Mouse (Mus musculus): ENCODE results near the gene Pnpla2. TPM values are rescaled to one million over a fixed set of nuclear protein-coding genes. Genes with fewer than 3 reads are reported as not detected.

Pnpla2 gene
- polyA plus RNA-seq, 1 experiment from 2014 or later, result 17.6 TPM

DNA sequence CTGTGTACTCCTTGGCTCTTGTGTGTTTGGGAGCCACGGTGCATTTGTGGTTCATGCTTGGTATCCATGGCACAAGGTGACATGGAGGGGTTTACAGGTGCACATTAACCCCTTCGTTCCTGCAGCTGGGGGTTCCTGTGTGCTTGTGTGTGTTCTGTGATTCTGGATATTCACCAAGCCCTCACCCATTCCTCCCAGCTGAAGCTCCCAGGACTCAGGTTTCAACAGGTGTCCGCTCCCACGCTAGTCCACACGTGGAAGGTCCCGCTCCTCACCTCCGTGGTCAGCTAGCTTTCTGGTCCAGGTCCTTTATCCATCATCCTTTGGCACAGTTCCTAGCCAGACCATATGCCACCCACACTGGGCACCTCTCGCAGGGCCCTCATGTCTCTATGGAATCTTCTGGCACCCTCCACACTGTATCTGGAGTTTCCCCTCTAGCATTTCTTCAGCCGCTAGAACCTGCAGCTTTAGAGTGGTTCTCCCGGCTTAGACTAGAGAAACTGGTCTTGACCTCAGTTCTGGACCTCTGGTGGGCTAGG, 11.7 kb downstream of the Pnpla2 start:
- peaks cover 22% of the 10 kb centered on the region for H3K4me1 ChIP-seq (ENCODE audit: control insufficient read depth, insufficient read depth, low read length)
- H3K4me2 ChIP-seq (ENCODE audit: low read depth), result peak overlapping the region; percentile 68
- DNase-seq (ENCODE audit: low spot score), result no peak

GRCm38 (mm10) chr7:141467230-141468030, 12.4 kb downstream of the Pnpla2 start, which contains the start of gene Cd151:
Gene Cd151, plus strand, starts transcription at chr7:141467392.
- no peaks in the 10 kb centered on the region for H3K9me3 ChIP-seq (ENCODE audit: control insufficient read depth, low read length)
- DNase-seq (ENCODE audit: low spot score) (peak; percentile 90), ATAC-seq (ENCODE audit: insufficient read depth, low FRiP score, low TSS enrichment) (peak; percentile 66)
- H3K36me3 ChIP-seq (ENCODE audit: control insufficient read depth, insufficient read depth, low read length), result peaks cover 18% of the 10 kb centered on the region
- H3K9ac ChIP-seq (ENCODE audit: low read length), result peak within 1 kb of the TSS; percentile 86
- H3K27ac ChIP-seq (ENCODE audit: low read depth, low read length), result peak within 1 kb of the TSS; percentile 83
- H3K4me1 ChIP-seq (ENCODE audit: control insufficient read depth, insufficient read depth, low read length), result peaks cover 18% of the 10 kb centered on the region
- WGBS, result under 1% methylated on average over 52 of the region's 52 CpGs
- peak within 1 kb of the TSS; percentile 72 for H3K4me3 ChIP-seq (ENCODE audit: low read depth, low read length)
- peaks cover 43% of the 10 kb centered on the region for H3K27me3 ChIP-seq (ENCODE audit: control insufficient read depth, insufficient read depth, low read length)
- peak within 1 kb of the TSS; percentile 68 for H3K4me2 ChIP-seq (ENCODE audit: low read depth)

More for the DNA sequence above, 11.7 kb downstream of the Pnpla2 start:
- H3K27me3 ChIP-seq (ENCODE audit: control insufficient read depth, insufficient read depth, low read length), result peaks cover 50% of the 10 kb centered on the region
- H3K9ac ChIP-seq (ENCODE audit: low read length), result peak overlapping the region; percentile 86
- H3K27ac ChIP-seq (ENCODE audit: low read depth, low read length), result peak overlapping the region; percentile 83; the same call in 1 of the 2 replicates
- H3K36me3 ChIP-seq (ENCODE audit: control insufficient read depth, insufficient read depth, low read length), result peaks cover 15% of the 10 kb centered on the region
- WGBS, result 61% methylated on average over 10 of the region's 10 CpGs
- no peak for ATAC-seq (ENCODE audit: insufficient read depth, low FRiP score, low TSS enrichment)
- no peaks in the 10 kb centered on the region for H3K9me3 ChIP-seq (ENCODE audit: control insufficient read depth, low read length)
- H3K4me3 ChIP-seq (ENCODE audit: low read depth, low read length), result peak overlapping the region; percentile 72

DNA sequence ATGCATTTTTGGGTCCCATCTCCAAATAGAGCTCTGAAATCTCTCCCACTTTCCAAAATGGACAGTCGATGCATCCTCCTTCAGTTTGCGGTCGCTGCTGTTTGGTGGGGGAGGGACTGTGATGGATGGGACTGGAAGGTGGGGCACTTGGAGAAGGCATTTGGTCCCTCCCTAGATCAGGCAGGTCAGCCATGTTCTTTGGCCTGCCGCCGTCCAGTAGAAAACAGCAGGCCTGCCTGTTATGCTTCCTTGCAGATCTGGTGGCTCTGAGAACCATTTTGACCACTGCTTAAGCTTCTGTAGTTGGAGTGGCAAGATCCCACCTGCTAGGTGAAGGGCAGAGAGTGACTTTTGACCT, 13.1 kb downstream of the Pnpla2 start:
- ATAC-seq (ENCODE audit: insufficient read depth, low FRiP score, low TSS enrichment) (peak; percentile 20; the same call in 1 of the 2 replicates), DNase-seq (ENCODE audit: low spot score) (no peak)
- Histone ChIP-seq H3K4me1 (ENCODE audit: control insufficient read depth, insufficient read depth, low read length) (peaks cover 18% of the 10 kb centered on the region), H3K36me3 (ENCODE audit: control insufficient read depth, insufficient read depth, low read length) (peaks cover 20% of the 10 kb centered on the region), H3K4me3 (ENCODE audit: low read depth, low read length) (peak overlapping the region; percentile 72), H3K4me2 (ENCODE audit: low read depth) (peak overlapping the region; percentile 68), H3K9me3 (ENCODE audit: control insufficient read depth, low read length) (no peaks in the 10 kb centered on the region), H3K27me3 (ENCODE audit: control insufficient read depth, insufficient read depth, low read length) (peaks cover 36% of the 10 kb centered on the region), H3K27ac (ENCODE audit: low read depth, low read length) (peak overlapping the region; percentile 83), H3K9ac (ENCODE audit: low read length) (peak overlapping the region; percentile 86)
- 14% methylated on average over 5 of the region's 5 CpGs for WGBS

DNA sequence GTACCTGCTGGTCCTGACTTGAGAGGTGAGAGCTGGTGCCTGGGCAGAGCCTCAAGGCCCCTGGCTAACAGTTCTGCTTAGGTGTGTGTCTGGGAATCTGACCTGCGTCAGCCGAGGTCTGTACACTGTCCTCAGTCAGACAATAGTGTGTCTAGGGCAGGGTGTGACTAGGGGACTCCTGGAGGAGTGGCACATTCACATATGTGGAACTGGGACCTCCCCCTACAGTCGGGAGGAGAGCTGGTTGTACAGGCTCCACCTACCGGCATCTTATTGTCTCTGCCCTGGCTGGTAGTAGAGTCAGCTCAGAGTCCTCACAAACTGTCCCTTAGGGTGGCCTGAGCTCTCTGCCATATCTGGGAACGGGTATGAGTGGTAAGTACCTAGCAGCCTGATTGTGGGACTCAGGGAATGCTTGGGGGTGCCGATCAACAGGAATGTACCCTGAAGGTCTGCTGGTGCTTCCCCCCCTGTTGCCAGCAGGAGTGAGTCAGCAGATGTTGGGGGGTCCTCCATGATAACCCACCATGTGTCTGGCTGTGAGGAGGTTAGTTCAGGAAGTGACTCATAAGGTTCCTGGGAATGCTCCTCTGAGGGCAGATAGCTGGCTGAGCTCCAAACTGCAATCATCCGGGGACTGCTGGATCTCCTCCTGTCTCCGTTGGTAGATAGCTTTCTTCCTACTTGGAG, 13.7 kb downstream of the Pnpla2 start:
- 22% methylated on average over 8 of the region's 8 CpGs for WGBS
- H3K36me3 ChIP-seq (ENCODE audit: control insufficient read depth, insufficient read depth, low read length), result peaks cover 20% of the 10 kb centered on the region
- H3K4me1 ChIP-seq (ENCODE audit: control insufficient read depth, insufficient read depth, low read length), result peaks cover 21% of the 10 kb centered on the region

DNA sequence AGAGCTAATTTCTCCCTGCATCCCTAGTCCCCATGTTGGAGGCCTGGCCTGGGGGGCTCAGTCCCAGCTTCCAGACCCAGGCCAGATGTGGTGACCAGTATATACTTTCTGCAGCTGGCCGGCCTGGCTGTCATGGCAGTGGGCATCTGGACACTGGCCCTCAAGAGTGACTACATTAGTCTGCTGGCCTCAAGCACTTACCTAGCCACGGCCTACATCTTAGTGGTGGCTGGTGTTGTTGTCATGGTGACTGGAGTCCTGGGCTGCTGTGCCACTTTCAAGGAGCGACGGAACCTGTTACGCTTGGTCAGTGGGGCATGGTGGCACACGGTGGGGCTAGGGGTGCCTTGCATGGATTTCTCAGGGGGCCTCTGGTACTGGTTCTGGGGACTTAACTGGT, 14.4 kb downstream of the Pnpla2 start:
- ATAC-seq (ENCODE audit: insufficient read depth, low FRiP score, low TSS enrichment) (no peak), DNase-seq (ENCODE audit: low spot score) (no peak)
- Histone ChIP-seq H3K36me3 (ENCODE audit: control insufficient read depth, insufficient read depth, low read length) (peaks cover 20% of the 10 kb centered on the region), H3K27ac (ENCODE audit: low read depth, low read length) (no peak overlapping the region), H3K4me2 (ENCODE audit: low read depth) (peak overlapping the region; percentile 68), H3K4me3 (ENCODE audit: low read depth, low read length) (peak overlapping the region; percentile 72), H3K4me1 (ENCODE audit: control insufficient read depth, insufficient read depth, low read length) (peaks cover 26% of the 10 kb centered on the region), H3K9me3 (ENCODE audit: control insufficient read depth, low read length) (no peaks in the 10 kb centered on the region), H3K27me3 (ENCODE audit: control insufficient read depth, insufficient read depth, low read length) (peaks cover 24% of the 10 kb centered on the region), H3K9ac (ENCODE audit: low read length) (peak overlapping the region; percentile 50)
- WGBS, result 86% methylated on average over 6 of the region's 6 CpGs

More for the DNA sequence above, 13.7 kb downstream of the Pnpla2 start:
- Histone ChIP-seq H3K9ac (ENCODE audit: low read length) (peak overlapping the region; percentile 86), H3K27me3 (ENCODE audit: control insufficient read depth, insufficient read depth, low read length) (peaks cover 30% of the 10 kb centered on the region), H3K27ac (ENCODE audit: low read depth, low read length) (peak overlapping the region; percentile 83), H3K4me3 (ENCODE audit: low read depth, low read length) (peak overlapping the region; percentile 72), H3K4me2 (ENCODE audit: low read depth) (peak overlapping the region; percentile 68), H3K9me3 (ENCODE audit: control insufficient read depth, low read length) (no peaks in the 10 kb centered on the region)
- DNase-seq (ENCODE audit: low spot score) (peak; percentile 74), ATAC-seq (ENCODE audit: insufficient read depth, low FRiP score, low TSS enrichment) (peak; percentile 67)

DNA sequence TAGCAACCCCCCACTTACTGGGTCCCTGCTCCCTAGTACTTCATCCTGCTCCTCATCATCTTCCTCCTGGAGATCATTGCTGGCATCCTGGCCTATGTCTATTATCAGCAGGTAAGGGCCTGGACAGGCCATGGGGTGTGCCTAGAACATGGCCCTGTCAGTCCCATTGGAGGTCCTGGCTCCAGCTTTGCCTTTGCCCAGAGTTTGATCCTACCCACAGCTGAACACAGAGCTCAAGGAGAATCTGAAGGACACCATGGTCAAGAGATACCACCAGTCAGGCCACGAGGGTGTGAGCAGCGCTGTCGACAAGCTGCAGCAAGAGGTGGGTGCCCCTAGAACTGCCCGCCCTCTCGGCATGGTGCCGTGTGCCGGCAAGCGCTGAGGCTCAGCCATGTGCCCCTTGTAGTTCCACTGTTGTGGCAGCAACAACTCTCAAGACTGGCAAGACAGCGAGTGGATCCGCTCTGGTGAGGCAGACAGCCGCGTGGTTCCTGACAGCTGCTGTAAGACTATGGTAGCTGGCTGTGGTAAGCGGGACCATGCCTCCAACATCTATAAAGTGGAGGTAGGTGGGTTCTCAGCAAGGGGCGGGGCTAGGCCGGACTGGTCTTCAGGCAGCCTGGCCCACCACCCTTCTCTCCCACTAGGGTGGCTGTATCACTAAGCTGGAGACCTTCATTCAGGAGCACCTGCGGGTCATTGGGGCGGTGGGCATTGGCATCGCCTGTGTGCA, 15.1 kb downstream of the Pnpla2 start:
- WGBS, result 93% methylated on average over 18 of the region's 18 CpGs
- H3K9me3 ChIP-seq (ENCODE audit: control insufficient read depth, low read length), result no peaks in the 10 kb centered on the region
- peaks cover 28% of the 10 kb centered on the region for H3K4me1 ChIP-seq (ENCODE audit: control insufficient read depth, insufficient read depth, low read length)
- ATAC-seq (ENCODE audit: insufficient read depth, low FRiP score, low TSS enrichment) (no peak), DNase-seq (ENCODE audit: low spot score) (no peak)
- H3K27me3 ChIP-seq (ENCODE audit: control insufficient read depth, insufficient read depth, low read length), result peaks cover 16% of the 10 kb centered on the region
- H3K36me3 ChIP-seq (ENCODE audit: control insufficient read depth, insufficient read depth, low read length), result peaks cover 20% of the 10 kb centered on the region
- H3K4me2 ChIP-seq (ENCODE audit: low read depth), result no peak overlapping the region
- H3K4me3 ChIP-seq (ENCODE audit: low read depth, low read length), result no peak overlapping the region; the same call in 1 of the 2 replicates
- no peak overlapping the region for H3K9ac ChIP-seq (ENCODE audit: low read length)
- H3K27ac ChIP-seq (ENCODE audit: low read depth, low read length), result 0 out of 2 replicates have a peak overlapping the region, but pooled peaks have one; percentile 6

DNA sequence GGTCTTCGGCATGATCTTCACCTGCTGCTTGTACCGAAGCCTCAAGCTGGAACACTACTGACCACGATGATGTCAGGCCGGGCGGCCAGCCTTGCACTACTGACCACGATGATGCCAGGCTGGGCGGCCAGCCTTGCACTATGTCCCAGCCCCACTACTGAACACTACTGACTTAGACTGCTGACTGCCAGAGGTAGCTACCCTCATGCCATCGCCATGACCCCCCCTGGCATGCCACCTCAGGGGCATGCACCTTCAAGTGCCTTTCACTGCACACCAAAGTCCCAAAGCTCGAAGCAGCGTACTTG, 15.6 kb downstream of the Pnpla2 start:
- peaks cover 29% of the 10 kb centered on the region for H3K4me1 ChIP-seq (ENCODE audit: control insufficient read depth, insufficient read depth, low read length)
- DNase-seq (ENCODE audit: low spot score), result no peak
- WGBS, result 94% methylated on average over 10 of the region's 10 CpGs

GRCm38 (mm10) chr7:141471236-141471635, 16.2 kb downstream of the Pnpla2 start:
- no peak overlapping the region for H3K27ac ChIP-seq (ENCODE audit: low read depth, low read length)
- H3K4me1 ChIP-seq (ENCODE audit: control insufficient read depth, insufficient read depth, low read length), result peaks cover 36% of the 10 kb centered on the region
- peaks cover 12% of the 10 kb centered on the region; the same call in 1 of the 2 replicates for H3K27me3 ChIP-seq (ENCODE audit: control insufficient read depth, insufficient read depth, low read length)
- no peak overlapping the region for H3K9ac ChIP-seq (ENCODE audit: low read length)
- DNase-seq (ENCODE audit: low spot score), result no peak
- no peak overlapping the region for H3K4me2 ChIP-seq (ENCODE audit: low read depth)
- H3K4me3 ChIP-seq (ENCODE audit: low read depth, low read length), result no peak overlapping the region
- no peak for ATAC-seq (ENCODE audit: insufficient read depth, low FRiP score, low TSS enrichment)
- no peaks in the 10 kb centered on the region for H3K9me3 ChIP-seq (ENCODE audit: control insufficient read depth, low read length)
- 93% methylated on average over 1 of the region's 1 CpGs for WGBS
- H3K36me3 ChIP-seq (ENCODE audit: control insufficient read depth, insufficient read depth, low read length), result peaks cover 20% of the 10 kb centered on the region

More for the DNA sequence above, 15.6 kb downstream of the Pnpla2 start:
- no peak overlapping the region for H3K27ac ChIP-seq (ENCODE audit: low read depth, low read length)
- no peaks in the 10 kb centered on the region for H3K9me3 ChIP-seq (ENCODE audit: control insufficient read depth, low read length)
- H3K4me2 ChIP-seq (ENCODE audit: low read depth), result no peak overlapping the region
- peaks cover 20% of the 10 kb centered on the region for H3K36me3 ChIP-seq (ENCODE audit: control insufficient read depth, insufficient read depth, low read length)
- H3K4me3 ChIP-seq (ENCODE audit: low read depth, low read length), result no peak overlapping the region
- no peak for ATAC-seq (ENCODE audit: insufficient read depth, low FRiP score, low TSS enrichment)
- H3K27me3 ChIP-seq (ENCODE audit: control insufficient read depth, insufficient read depth, low read length), result peaks cover 11% of the 10 kb centered on the region
- no peak overlapping the region for H3K9ac ChIP-seq (ENCODE audit: low read length)
